Mouse (Mus musculus): ENCODE results near the gene Nhej1. TPM values are rescaled to one million over a fixed set of nuclear protein-coding genes. Genes with fewer than 3 reads are reported as not detected.

Gene Nhej1
- total RNA-seq, 2 experiments from 2014 or later = 4.0 to 5.4 TPM

GRCm38 (mm10) chr1:75125418-75125817, 418 bp upstream of the Nhej1 start:
- no peak for DNase-seq

DNA sequence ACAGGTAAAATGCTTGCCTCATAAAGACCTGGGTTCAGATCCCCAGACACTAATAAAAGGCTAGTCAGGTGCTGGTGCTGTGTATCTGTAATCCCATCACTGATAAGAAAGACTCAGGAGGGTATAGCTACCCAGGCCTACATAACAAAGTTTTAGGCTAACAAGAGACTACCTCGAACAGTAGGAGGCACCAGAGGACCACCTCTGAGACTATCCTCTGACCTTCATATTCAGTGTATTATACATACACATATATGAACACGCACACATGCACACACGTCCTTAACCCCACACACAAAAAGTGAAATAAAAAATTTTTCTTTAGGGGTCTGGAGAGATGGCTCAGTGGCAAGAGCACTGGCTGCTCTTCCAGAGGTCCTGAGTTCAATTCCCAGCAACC, 2.8 kb downstream of the Nhej1 start:
- DNase-seq = no peak

- no peak for DNase-seq
Measured at GRCm38 (mm10) chr1:75052091-75052490, 72.9 kb downstream of the Nhej1 start.

DNA sequence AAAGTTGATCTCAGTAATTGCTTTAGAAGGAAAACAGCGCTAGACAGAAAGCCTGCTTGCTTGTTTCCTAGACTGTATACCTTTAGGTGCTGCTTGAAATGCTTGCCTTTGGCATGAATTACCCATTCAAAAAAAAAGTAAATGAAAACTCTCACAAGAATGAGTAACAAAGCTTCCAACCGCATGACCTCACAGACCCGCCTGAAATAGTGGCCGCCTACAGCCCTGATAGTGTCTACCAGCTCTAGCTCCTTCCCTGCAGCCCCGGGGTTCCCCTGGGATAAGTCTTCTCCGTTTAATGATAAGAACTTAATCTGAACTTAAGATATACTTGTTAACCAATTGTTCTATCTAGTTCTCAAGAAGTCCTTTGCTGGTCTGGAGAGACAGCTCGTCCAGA, 73.6 kb downstream of the Nhej1 start:
- no peak for DNase-seq

- DNase-seq = no peak
Measured at GRCm38 (mm10) chr1:75048571-75048970, 76.4 kb downstream of the Nhej1 start.

DNA sequence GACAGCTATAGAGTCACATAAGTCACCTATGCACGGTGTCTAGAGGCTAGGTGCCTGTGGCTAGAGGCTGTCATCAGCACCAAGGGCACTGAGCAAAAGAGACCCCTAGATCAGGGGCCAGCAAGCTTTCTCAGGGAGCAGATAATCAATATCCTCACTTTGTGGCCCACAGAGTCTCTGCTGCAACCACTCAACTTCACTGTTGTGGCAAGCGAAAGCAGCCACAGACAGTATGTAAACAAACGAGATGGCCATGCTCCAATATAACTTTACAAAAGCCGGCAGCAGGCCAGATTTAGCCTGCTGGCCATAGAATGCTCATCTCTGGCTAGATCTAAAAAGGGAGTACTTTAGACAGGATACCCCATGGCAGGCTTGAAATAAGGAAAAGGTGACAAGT, 77.0 kb downstream of the Nhej1 start:
- DNase-seq = no peak

DNA sequence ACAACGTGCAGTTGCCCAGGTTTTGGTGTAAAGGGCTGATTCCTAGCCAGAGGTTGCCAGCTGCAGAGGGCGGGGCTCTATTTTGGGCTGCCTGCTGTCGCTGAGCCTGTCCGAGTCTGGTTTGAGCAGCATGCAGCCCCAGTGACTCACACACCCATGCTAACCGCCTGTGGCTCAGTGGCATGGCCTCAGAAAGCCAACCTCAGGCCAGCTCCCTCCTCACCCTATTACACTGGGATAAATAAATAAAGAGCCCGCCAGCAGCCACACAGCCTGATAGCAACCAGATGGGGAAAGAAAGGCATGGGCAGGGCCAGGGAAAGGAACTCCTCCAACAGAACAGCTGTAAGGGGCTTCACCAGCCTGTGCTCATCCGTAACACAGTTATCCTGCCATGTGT, 84.6 kb downstream of the Nhej1 start:
- DNase-seq = no peak

- DNase-seq = no peak
Measured at GRCm38 (mm10) chr1:75032041-75032440, 93.0 kb downstream of the Nhej1 start.

- no peak for DNase-seq
Measured at GRCm38 (mm10) chr1:75027061-75027779, 97.8 kb downstream of the Nhej1 start.

- no peak for DNase-seq
Measured at GRCm38 (mm10) chr1:75024419-75025199, 100.4 kb downstream of the Nhej1 start.

DNA sequence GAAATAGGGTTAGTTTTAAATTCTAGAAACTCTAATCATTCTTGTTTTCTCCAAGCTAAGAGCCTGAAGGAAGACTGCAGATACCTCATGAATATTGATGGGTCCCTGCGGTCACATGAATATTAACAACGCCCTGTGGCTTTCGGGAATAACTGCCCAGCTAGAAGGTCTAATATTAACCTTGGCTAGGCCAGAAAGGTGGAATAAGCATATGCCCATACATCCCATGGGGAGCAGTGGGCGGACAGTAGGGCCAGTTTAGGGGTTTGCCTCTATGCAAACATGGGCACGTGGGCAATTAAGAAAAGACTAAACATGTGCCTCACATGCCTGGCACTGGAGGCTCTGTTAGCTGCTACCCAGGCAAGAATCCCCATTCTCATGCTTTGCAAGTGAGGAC, 102.8 kb downstream of the Nhej1 start:
- no peak for DNase-seq

DNA sequence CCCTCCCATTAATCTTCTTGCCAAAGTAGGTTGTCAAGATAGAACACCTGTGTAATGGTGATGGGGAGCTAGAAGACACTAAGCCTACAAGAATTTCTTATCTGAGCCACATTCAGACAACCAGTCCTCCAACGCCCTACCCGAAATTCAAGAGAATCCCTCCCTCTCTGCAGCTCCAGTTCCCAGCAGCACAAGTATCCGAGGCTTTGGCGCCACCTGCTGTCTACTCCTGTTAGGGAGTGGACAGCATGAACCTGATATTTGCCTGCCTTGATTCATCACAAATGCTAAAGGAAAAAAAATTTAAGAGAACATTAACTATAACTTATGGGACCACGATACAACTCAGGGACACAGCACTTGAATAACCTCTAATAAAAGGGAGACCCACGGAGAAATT, 108.2 kb downstream of the Nhej1 start:
- peak; percentile 87 for DNase-seq

- DNase-seq = no peak
Measured at GRCm38 (mm10) chr1:75015551-75016265, 109.3 kb downstream of the Nhej1 start.

- no peak for DNase-seq
Measured at GRCm38 (mm10) chr1:75014210-75014845, 110.7 kb downstream of the Nhej1 start.

DNA sequence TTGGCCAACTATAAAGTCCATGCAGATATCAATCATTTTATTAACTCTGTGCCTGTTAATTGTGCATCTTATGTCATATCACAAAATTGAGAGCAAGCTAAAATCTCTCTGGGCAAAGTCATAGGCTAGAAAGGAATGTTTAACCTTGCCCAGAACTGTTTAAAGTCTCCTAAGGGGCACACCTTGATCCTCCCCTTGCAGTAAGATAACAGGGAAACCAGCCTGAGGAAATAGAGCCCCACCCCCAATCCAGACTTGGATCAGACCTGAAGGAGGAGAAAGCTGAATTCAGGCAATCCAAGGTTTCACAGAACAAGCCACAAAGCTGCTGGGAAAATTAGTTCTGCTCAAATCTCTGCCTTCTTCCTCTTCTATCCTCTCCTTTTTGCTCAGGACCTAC, 114.2 kb downstream of the Nhej1 start:
- DNase-seq = no peak

DNA sequence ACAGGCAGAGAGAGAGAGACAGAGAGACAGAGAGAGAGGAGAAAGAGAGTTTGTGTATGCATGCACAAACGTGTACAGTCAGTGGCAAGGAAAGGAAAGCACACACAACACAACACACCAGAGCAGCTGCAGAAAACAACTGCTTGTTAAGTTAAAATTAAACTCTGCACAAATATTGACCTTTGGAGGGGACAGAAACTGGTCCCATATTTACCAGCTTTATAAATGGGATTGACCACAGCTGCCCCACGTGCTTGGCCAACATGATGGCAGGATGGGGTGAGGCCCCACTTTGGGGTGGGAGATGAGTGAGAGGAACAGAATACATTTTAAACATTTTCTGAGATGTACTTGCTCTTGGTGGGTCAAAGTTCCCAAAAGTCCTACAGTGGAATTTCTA, 114.8 kb downstream of the Nhej1 start:
- DNase-seq = no peak

DNA sequence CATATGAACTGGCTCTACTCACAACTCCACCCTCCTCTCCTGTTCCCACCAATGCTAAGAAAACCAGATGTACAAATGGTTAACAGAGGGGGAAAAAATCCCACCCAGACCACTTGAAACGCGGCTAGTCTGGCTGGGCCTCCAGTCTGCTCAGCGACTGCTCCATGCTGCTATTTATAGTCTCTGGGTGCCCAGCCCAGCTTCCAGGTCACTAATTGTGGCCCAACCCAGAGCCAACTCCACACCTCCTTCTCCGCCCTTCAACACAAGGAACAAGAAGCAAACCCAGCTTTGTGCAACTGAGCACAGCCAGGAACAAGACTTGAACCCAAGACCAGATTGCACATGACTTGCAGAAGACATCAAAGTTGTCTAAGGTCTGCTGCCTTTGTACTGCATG, 119.0 kb downstream of the Nhej1 start:
- no peak for DNase-seq

- DNase-seq = no peak
Measured at GRCm38 (mm10) chr1:75001183-75001582, 123.8 kb downstream of the Nhej1 start.

DNA sequence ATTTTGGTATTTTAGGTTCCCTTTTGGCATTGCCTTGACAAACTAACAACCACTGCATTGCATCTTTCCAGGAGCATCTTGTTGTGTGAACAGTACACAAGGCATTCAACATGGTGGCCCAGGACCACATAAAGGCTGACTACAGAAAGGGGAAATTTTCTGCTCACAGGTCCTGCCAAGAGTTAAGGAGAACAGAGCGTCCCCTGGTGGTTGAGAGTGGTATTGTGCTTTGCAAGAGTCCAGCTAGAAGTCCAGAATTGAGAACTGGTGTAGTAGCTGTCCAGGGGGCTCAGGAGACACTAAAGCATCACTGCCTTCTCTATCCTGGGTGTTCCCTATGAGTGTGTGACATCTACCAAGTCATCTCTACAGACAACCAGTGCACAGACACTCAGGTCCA, 124.5 kb downstream of the Nhej1 start:
- DNase-seq = peak; percentile 42

DNA sequence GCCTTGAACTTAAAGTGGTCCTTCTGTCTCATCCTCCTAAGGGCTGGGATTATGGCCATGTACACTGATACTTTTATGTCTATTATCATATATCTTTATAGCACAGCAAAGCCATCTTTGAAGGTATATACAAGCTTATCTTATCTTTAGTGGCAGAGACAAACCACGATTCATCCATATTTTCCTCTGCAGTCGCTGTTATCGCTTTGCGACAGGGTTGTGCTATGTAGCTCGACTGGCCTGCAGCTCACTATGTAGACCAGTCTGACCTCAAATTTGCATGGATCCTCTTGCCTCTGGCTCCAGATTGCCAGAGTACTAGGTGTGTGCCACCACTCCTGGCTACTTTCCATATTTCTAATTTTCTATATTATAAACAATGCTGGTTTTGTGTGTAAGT, 125.8 kb downstream of the Nhej1 start:
- DNase-seq = no peak

DNA sequence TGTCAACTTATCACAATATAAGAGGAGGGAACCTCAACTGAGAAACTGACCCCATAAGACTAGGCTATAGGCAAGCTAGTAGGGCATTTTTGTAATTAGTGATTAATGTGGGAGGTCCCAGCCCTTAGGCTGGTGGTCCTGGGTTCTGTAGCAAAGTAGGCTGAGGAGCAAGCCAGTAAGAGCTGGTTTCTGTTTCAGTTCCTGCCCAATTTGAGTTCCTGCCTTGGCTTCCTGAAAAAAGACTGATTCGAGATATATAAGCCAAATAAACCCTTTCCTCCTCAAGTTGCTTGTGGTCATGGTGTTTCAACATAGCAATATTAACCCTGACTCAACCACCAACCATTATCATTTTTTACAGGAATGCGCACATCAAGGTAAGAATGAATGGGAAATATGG, 127.8 kb downstream of the Nhej1 start:
- DNase-seq = no peak

GRCm38 (mm10) chr1:74977001-74977400, 148.0 kb downstream of the Nhej1 start:
- no peak for DNase-seq

GRCm38 (mm10) chr1:74975936-74976335, 149.1 kb downstream of the Nhej1 start:
- no peak for DNase-seq

Measured in gastrocnemius, postnatal 10 days (tissue).